Mouse (Mus musculus) liver, postnatal 0 days (tissue): ENCODE measurements around the gene Gpr157. TPM values are rescaled to one million over a fixed set of nuclear protein-coding genes. Genes with fewer than 3 reads are reported as not detected.

Experiments
- ATAC-seq: fragments of 200-750 bp; cut with Nextera tagmentation; 2 replicates; pipeline ENCODE4 v1.8.0; 2017; ENCODE audit warnings: mild to moderate bottlenecking, moderate library complexity
- DNase-seq: peaks from one replicate; pipeline ENCODE4 v3.0.0-alpha.2; 2016
- H3K27ac ChIP-seq: fragments of 300-500 bp; sonication (generic); 2 replicates; pipeline ENCODE4 v1.5.1; 2014; ENCODE audit warnings: antibody characterized with exemption, moderate library complexity, mild to moderate bottlenecking, low read depth
- H3K27me3 ChIP-seq: fragments of 300-500 bp; sonication (generic); 2 replicates; pipeline ENCODE4 v1.6.1; 2014; ENCODE audit warnings: low read length, control low read depth, mixed read lengths; ENCODE audit not compliant: insufficient read depth
- H3K36me3 ChIP-seq: fragments of 300-500 bp; sonication (generic); replicated peaks from 2 replicates; pipeline ENCODE4 v1.6.1; 2014; ENCODE audit warnings: mild to moderate bottlenecking, control low read depth, low read length, moderate library complexity, mixed read lengths; ENCODE audit not compliant: insufficient read depth
- H3K4me1 ChIP-seq: fragments of 300-500 bp; sonication (generic); 2 replicates; pipeline ENCODE4 v1.6.1; 2014; ENCODE audit warnings: antibody characterized with exemption, mild to moderate bottlenecking, control low read depth; ENCODE audit not compliant: insufficient read depth
- H3K4me2 ChIP-seq: fragments of 300-500 bp; sonication (generic); 2 replicates; pipeline ENCODE4 v1.6.1; 2014; ENCODE audit warnings: low read depth, mild to moderate bottlenecking, low read length, moderate library complexity, mixed read lengths
- H3K4me3 ChIP-seq: fragments of 300-500 bp; sonication (generic); 2 replicates; pipeline ENCODE4 v1.5.1; 2014; ENCODE audit warnings: low read depth, low read length
- H3K9ac ChIP-seq: fragments of 300-500 bp; sonication (generic); replicated peaks from 2 replicates; pipeline ENCODE4 v1.6.1; 2014; ENCODE audit warnings: mild to moderate bottlenecking, moderate library complexity
- H3K9me3 ChIP-seq: fragments of 300-500 bp; sonication (generic); 2 replicates; pipeline ENCODE4 v1.6.1; 2016; ENCODE audit warnings: mild to moderate bottlenecking, control low read depth, low read length, mixed read lengths
- CTCF ChIP-seq: sonication (generic); IDR thresholded peaks from 2 replicates; pipeline ENCODE4 v1.5.1; 2016; ENCODE audit warnings: antibody characterized with exemption, low read depth
- EP300 ChIP-seq: IDR thresholded peaks from 2 replicates; pipeline ENCODE4 v1.6.1; 2016; ENCODE audit warnings: antibody characterized with exemption, low read depth, mild to moderate bottlenecking
- WGBS: fragments of 180-500 bp; shearing (Covaris S2); extraction: QIAGEN DNeasy Blood & Tissue Kit; methylation state at CpG from one replicate; pipeline ENCODE4 v1.1.7; 2014; ENCODE audit not compliant: insufficient replicate concordance; 5-methylcytosine and 5-hydroxymethylcytosine counted together
- polyA plus RNA-seq: library from polyadenylated mRNA; unstranded; fragments of >200 nt; fragmentation: Nextera tagmentation; extraction: Ambion mirVana; gene quantifications from 2 replicates; pipeline ENCODE4 v1.2.1, GENCODE M21; 2015

Gpr157 gene
- polyA plus RNA-seq, 1 experiment from 2014 or later, result 0.33 TPM

DNA sequence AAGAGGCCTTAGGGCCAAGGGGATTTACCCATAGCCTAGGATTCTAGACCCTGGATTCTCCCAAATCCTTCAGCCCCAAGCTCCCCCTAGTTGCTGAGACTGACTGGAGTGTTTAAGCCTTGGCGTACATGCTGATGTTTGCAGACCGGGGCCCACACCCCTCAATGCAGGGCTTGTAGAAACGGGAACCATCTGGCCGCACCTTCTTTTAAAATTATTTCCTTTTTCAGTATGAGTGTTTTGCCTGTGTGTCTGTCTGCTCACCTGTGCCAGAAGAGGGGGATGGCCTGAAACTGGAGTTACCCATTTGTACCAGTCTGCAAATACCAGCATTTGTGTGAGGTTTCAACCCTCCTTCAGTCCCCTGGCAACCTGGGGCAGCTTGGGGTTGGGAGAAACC, 10.7 kb downstream of the Gpr157 start:
- WGBS, result 62% methylated on average over 4 of the region's 4 CpGs
- Histone ChIP-seq H3K9ac (no peak overlapping the region), H3K27ac (no peak overlapping the region), H3K27me3 (no peaks in the 10 kb centered on the region), H3K4me1 (no peaks in the 10 kb centered on the region), H3K4me3 (no peak overlapping the region), H3K9me3 (no peaks in the 10 kb centered on the region), H3K36me3 (no peaks in the 10 kb centered on the region; the same call in 1 of the 2 replicates), H3K4me2 (no peak overlapping the region)
- DNase-seq, result no peak
- ATAC-seq, result no peak
- TF ChIP-seq CTCF (no peak), EP300 (no peak)

DNA sequence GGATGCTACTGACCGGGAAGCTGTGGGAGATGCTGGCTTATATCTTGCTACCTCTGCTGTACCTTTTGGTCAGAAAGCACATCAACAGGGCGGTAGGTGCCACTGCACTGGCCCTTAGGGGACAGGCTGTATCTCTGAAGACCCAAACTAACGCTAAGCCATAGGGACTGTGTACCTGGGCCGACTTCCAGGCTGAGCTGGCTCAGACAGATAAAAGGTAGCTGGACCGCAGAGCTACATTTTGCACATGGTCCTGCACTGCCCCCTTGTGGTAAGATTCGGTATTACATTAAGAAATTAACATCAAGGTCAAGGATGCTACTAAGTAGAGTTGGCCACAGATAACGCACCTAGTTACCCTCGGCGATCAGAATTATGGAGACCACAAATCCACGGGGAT, 11.7 kb downstream of the Gpr157 start:
- Histone ChIP-seq H3K4me3 (no peak overlapping the region), H3K27me3 (no peaks in the 10 kb centered on the region), H3K27ac (no peak overlapping the region), H3K4me2 (no peak overlapping the region), H3K36me3 (no peaks in the 10 kb centered on the region; the same call in 1 of the 2 replicates), H3K9ac (no peak overlapping the region), H3K4me1 (no peaks in the 10 kb centered on the region), H3K9me3 (no peaks in the 10 kb centered on the region)
- TF ChIP-seq EP300 (no peak), CTCF (peak; percentile 97)
- ATAC-seq (peak; percentile 56), DNase-seq (peak; percentile 44)
- 13% methylated on average over 10 of the region's 10 CpGs for WGBS

DNA sequence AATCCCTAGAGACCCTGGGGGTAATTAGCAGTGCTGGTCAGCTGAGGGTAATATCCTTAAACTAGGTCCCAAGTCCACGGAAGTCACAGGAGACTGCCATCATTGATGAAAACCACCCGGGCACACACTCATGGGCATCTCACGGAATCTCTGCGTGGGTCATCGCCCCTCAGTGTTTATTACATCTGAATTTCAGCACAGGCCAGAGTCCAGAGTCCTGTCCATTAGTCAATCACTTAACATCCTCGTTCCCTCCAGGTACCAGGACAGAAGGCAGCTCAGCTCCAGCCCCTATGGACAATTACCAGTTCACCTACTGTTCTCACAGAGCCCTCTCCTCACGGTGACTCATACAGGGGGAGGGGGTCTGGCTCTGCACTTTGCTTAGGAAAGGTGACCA, 15.7 kb downstream of the Gpr157 start:
- no peak overlapping the region for H3K27ac ChIP-seq
- ATAC-seq, result peak; percentile 49; the same call in 1 of the 2 replicates
- no peak overlapping the region for H3K4me3 ChIP-seq
- no peak for TF ChIP-seq EP300
- WGBS, result 69% methylated on average over 7 of the region's 7 CpGs
- H3K4me1 ChIP-seq, result peaks cover 6% of the 10 kb centered on the region
- H3K9me3 ChIP-seq, result no peaks in the 10 kb centered on the region
- no peak overlapping the region for H3K9ac ChIP-seq
- no peak overlapping the region for H3K4me2 ChIP-seq
- DNase-seq, result no peak
- H3K36me3 ChIP-seq, result no peaks in the 10 kb centered on the region; the same call in 1 of the 2 replicates
- H3K27me3 ChIP-seq, result no peaks in the 10 kb centered on the region

DNA sequence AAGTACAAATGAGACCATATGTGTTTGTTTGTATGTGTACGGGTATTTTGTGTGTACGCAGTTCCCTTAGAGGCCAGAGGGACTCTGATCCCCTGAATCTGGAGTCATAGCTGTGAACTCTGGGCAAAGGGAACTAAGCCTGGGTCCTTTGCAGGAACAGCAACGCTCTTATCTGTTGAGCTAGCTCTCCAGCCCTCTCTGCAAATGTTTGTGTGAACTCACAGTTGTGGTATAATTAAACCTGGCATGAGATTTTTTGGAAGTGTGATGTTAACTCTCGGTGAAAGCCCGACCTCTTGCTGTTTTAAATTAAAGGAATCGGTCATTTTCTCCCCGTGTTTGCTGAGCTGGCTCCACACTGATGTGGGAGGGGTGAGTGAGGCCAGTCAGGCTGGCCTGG, 18.5 kb downstream of the Gpr157 start:
- H3K4me1 ChIP-seq, result peaks cover 6% of the 10 kb centered on the region
- peak; percentile 44 for ATAC-seq
- H3K9me3 ChIP-seq, result no peaks in the 10 kb centered on the region
- H3K27ac ChIP-seq, result no peak overlapping the region
- TF ChIP-seq CTCF (no peak), EP300 (no peak)
- 38% methylated on average over 7 of the region's 7 CpGs for WGBS
- H3K27me3 ChIP-seq, result no peaks in the 10 kb centered on the region
- no peak for DNase-seq
- H3K36me3 ChIP-seq, result no peaks in the 10 kb centered on the region; the same call in 1 of the 2 replicates
- H3K4me3 ChIP-seq, result no peak overlapping the region
- H3K4me2 ChIP-seq, result no peak overlapping the region
- H3K9ac ChIP-seq, result no peak overlapping the region

DNA sequence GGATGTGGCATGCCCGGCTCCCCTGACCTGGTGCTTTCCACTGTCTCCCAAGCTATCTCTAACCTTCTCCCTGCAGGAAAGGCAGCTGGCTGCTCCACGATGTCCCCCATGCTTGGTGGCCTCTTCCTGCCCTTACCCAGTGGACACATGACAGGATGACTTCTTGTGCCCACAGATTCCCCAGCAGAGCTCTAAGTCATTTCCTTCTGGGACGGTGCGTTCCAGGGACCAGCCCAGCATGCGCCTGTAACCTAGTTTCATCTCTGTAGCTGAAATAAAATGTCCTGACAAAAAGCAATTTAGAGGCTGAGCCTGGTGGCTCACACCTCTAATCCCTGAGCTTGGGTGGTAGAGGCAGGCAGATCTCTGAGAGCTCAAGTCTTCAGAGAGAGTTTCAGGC, 19.5 kb downstream of the Gpr157 start:
- Histone ChIP-seq H3K9me3 (no peaks in the 10 kb centered on the region), H3K4me3 (no peak overlapping the region), H3K27ac (no peak overlapping the region), H3K9ac (no peak overlapping the region), H3K36me3 (no peaks in the 10 kb centered on the region), H3K4me1 (peaks cover 6% of the 10 kb centered on the region), H3K4me2 (no peak overlapping the region), H3K27me3 (no peaks in the 10 kb centered on the region)
- 50% methylated on average over 5 of the region's 5 CpGs for WGBS
- no peak for TF ChIP-seq CTCF
- no peak for TF ChIP-seq EP300
- DNase-seq (no peak), ATAC-seq (0 out of 2 replicates have a peak, but pooled peaks have one; percentile 18)

DNA sequence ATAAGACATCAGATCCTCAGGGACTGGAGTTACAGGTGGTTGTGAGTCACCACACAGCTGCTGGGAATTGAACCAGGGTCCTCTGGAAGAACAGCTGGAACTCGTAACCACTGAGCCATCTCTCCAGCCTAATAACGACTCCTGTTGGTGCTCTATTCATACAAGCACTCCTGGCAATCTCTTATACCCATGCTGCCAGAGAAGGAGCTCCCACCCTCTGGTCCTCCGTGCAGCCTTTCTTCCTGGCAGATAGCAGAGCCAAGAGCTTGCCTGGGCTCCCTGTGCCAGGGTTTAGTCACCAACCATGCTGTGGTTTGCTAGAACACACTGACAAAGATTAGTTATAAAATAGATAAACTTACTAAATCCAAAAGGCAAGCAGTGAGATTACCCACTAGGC, 22.5 kb downstream of the Gpr157 start:
- H3K27me3 ChIP-seq, result no peaks in the 10 kb centered on the region
- TF ChIP-seq CTCF (no peak), EP300 (no peak)
- DNase-seq (no peak), ATAC-seq (no peak)
- no peaks in the 10 kb centered on the region for H3K9me3 ChIP-seq
- no peak overlapping the region for H3K4me3 ChIP-seq
- H3K36me3 ChIP-seq, result no peaks in the 10 kb centered on the region
- WGBS, result 75% methylated on average over 3 of the region's 3 CpGs
- H3K4me1 ChIP-seq, result peaks cover 6% of the 10 kb centered on the region
- no peak overlapping the region for H3K4me2 ChIP-seq
- no peak overlapping the region for H3K9ac ChIP-seq
- no peak overlapping the region for H3K27ac ChIP-seq

DNA sequence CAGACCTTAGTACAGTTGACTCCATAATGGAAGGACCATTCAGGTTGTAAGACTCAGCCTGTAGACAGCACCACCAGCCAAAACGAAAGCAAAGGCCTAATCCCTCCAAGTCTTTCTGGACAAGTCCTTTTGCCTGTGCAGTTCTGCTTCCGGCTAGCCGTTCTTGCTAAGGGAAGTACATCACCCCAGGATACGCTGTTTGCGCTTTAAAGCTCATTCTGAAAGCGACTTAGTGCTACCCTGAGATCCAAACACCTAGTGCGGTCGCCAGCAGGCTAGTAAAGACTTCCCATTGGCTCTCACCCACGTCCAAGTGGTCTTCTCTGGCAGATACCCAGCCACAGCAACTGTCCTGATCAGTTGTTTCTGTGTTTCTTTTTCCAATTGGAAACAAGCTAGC, 23.2 kb downstream of the Gpr157 start:
- no peak overlapping the region for H3K4me2 ChIP-seq
- H3K27ac ChIP-seq, result no peak overlapping the region
- no peak overlapping the region for H3K9ac ChIP-seq
- ATAC-seq (no peak), DNase-seq (no peak)
- 76% methylated on average over 9 of the region's 9 CpGs for WGBS
- H3K4me3 ChIP-seq, result no peak overlapping the region
- TF ChIP-seq EP300, result no peak
- TF ChIP-seq CTCF, result no peak
- H3K27me3 ChIP-seq, result no peaks in the 10 kb centered on the region
- H3K9me3 ChIP-seq, result no peaks in the 10 kb centered on the region
- H3K36me3 ChIP-seq, result no peaks in the 10 kb centered on the region
- H3K4me1 ChIP-seq, result peaks cover 6% of the 10 kb centered on the region
